Mouse (Mus musculus): Measurements from ENCODE around the gene Anks4b.

Anks4b gene

DNA sequence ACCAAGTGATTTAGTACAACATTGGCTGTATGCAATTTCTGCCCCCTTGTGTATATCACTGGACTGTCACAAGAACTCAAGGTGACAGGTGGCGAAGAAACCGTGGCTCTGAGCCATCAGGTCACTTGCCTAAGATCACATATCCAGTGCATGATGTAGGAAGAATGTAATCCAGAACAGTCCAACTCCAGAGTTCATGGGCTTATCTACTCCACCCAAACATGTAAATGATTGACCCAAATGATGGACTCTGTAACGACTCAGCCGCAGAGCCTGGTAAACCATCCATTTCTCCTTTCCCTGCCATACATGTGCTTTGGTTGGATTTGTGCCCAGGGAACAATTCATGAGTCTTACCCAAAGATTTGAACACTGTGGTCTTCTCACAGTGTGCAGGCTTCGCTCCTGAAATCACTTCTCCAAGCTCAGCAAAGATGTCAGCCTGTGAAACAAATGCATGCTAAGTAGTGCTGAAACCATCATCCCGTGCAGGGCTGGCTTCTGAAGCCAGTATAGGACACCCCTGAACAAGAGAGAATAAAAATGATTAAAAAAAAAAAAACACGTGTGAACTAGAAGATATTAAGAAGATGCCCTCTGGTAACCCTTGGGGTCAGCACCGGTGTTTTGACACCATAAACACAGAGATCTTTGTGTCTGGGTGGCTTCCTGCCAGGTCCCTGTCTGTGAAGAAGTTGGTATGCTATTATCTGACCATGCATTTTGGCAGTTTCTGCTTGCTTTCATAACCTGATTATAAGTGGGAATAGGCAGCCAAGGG is 15.9 kb downstream of the Anks4b start:
- peak; percentile 36 to 47 for DNase-seq

- peak; percentile 41 to 54 for DNase-seq
These were observed 16.6 kb downstream of the Anks4b start for GRCm38 (mm10) chr7:120190150-120190665.

GRCm38 (mm10) chr7:120192207-120192606 is 18.5 kb downstream of the Anks4b start:
- peak; percentile 22 to 58 for DNase-seq

DNA sequence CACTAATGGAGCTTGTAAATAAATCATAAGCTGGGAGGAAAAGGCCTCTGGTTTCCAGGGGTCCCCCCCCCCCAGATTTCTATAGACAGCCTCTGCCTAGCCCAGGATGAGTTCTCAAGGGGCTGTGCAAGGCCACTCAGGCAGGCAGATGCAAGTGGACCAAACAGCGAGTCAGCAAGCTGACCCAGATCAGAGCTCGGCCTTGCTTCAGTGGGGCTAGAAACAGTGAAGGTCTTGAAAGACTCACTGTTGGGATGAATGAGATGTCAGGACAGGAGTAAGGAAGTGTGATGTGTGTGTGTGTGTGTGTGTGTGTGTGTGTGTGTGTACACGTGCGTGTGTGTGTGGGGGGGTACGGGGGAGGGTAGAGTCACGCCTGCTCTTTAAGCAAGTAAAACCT is 19.2 kb downstream of the Anks4b start:
- DNase-seq, result no peak

- DNase-seq, result no peak
These were observed 21.5 kb downstream of the Anks4b start for GRCm38 (mm10) chr7:120195207-120195606.

GRCm38 (mm10) chr7:120201231-120201744 is 27.6 kb downstream of the Anks4b start:
- peak; percentile 25 to 45 for DNase-seq

DNA sequence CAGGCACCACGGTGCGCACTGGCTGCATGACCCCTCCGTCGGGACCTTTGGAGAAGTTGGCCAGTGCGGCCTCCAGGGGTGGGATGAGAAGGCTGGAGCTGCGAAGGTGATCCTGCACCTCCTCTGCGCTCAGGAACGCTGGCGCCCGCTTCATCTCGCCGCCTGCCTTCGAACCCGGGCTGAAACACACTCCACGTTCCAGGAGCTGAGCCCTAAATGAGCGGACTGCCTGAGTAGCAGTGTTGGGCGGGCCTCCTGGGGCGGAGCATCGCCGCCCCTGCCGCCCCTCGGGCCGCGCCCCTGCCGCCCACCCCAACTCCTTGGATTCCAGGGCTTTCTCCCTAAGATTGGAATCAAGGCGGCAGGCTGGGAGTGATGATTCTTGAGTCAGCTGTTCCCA is 28.1 kb downstream of the Anks4b start, which contains the start of gene Crym:
Crym (minus strand) TSS at position 341 of the 400 bp plus-strand sequence.
- peak in 1 of 2 experiments; percentile 12 for DNase-seq

- DNase-seq, result peak; percentile 86 to 91
These were observed 30.1 kb downstream of the Anks4b start, which contains the start of gene Abca14 for GRCm38 (mm10) chr7:120203789-120204188. Abca14 (plus strand) TSS chr7:120203961.

DNA sequence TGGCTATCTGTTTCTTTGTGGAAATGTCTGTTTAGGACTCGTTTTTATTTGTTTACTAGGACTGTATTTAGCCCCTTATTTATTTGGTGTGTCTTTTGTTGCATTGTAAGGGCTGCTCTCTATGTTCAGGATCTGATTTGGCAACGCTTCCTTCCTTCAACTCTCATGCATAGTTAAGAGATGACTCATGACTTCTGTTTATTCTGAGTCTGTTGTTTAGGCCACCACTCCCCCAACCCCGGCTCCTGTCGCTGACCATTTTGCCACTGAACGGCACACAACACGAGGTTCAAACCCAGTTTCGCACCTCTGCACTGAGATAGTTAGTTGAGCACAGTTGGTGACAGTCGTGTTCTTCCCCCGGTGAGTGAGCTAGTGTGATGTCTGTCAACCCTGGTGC is 32.3 kb downstream of the Anks4b start:
- DNase-seq, result no peak

- no peak for DNase-seq
These were observed 54.9 kb downstream of the Anks4b start for GRCm38 (mm10) chr7:120228541-120228940.

Measured in cerebellum, postnatal 25 days (tissue).